Mouse (Mus musculus) ES-E14 (cell line): Measurements from ENCODE around the gene Cfap45.

Experiments
- CHD2 ChIP-seq: IDR thresholded peaks from 2 replicates; pipeline ENCODE4 v1.6.1; 2014; ENCODE audit warnings: mild to moderate bottlenecking, low read depth, low read length, inconsistent platforms
- HCFC1 ChIP-seq: IDR thresholded peaks from 2 replicates; pipeline ENCODE4 v1.6.1; 2012; ENCODE audit warnings: low read length, inconsistent platforms, borderline replicate concordance; ENCODE audit not compliant: insufficient read depth
- MAFK ChIP-seq: IDR thresholded peaks from 2 replicates; pipeline ENCODE4 v1.6.1; 2014; ENCODE audit warnings: mild to moderate bottlenecking, low read depth, low read length, inconsistent platforms; ENCODE audit not compliant: insufficient read depth
- ZC3H11A ChIP-seq: IDR thresholded peaks from 2 replicates; pipeline ENCODE4 v1.6.1; 2012; ENCODE audit warnings: low read depth, mild to moderate bottlenecking, inconsistent platforms, low read length, borderline replicate concordance
- ZNF384 ChIP-seq: IDR thresholded peaks from 2 replicates; pipeline ENCODE4 v1.6.1; 2012; ENCODE audit warnings: low read depth, low read length, inconsistent platforms

GRCm38 (mm10) chr1:172548501-172548900, 27.9 kb downstream of the Cfap45 start:
- TF ChIP-seq ZNF384 (no peak), CHD2 (no peak), MAFK (no peak), HCFC1 (no peak), ZC3H11A (no peak)
